Mouse (Mus musculus): ENCODE measurements around the gene Syne4. TPM values are rescaled to one million over a fixed set of nuclear protein-coding genes. Genes with fewer than 3 reads are reported as not detected.

Syne4 gene
- total RNA-seq (2021) = 1 to 10 TPM; 6.4 to 9.1 TPM

- intact Hi-C loops (cut with DNase I) = no loop called here
- DNase-seq (ENCODE audit: low spot score in 2 of 2) = no peak
Measured at GRCm38 (mm10) chr7:30314721-30315155, at the start of gene Syne4. TSS of gene Syne4 (plus strand) at chr7:30314807.

GRCm38 (mm10) chr7:30265041-30265440 lies 49.6 kb upstream of the Syne4 start:
- intact Hi-C loops (cut with DNase I) = no loop called here
- no peak for DNase-seq (ENCODE audit: low spot score in 2 of 2)

GRCm38 (mm10) chr7:30265531-30265930 lies 49.1 kb upstream of the Syne4 start:
- intact Hi-C loops (cut with DNase I) = no loop called here
- no peak for DNase-seq (ENCODE audit: low spot score in 2 of 2)

GRCm38 (mm10) chr7:30265935-30266334 lies 48.7 kb upstream of the Syne4 start:
- intact Hi-C loops (cut with DNase I) = no loop called here
- no peak for DNase-seq (ENCODE audit: low spot score in 2 of 2)

GRCm38 (mm10) chr7:30266780-30267179 lies 47.8 kb upstream of the Syne4 start:
- intact Hi-C loops (cut with DNase I) = no loop called here
- no peak for DNase-seq (ENCODE audit: low spot score in 2 of 2)

- no peak for DNase-seq (ENCODE audit: low spot score in 2 of 2)
- intact Hi-C loops (cut with DNase I) = no loop called here
Measured at GRCm38 (mm10) chr7:30269641-30270040, 45.0 kb upstream of the Syne4 start.

- intact Hi-C loops (cut with DNase I) = no loop called here
- DNase-seq (ENCODE audit: low spot score in 2 of 2) = no peak
Measured at GRCm38 (mm10) chr7:30274383-30274782, 40.2 kb upstream of the Syne4 start.

GRCm38 (mm10) chr7:30278911-30279310 lies 35.7 kb upstream of the Syne4 start:
- no peak for DNase-seq (ENCODE audit: low spot score in 2 of 2)
- intact Hi-C loops (cut with DNase I) = no loop called here

GRCm38 (mm10) chr7:30279536-30279935 lies 35.1 kb upstream of the Syne4 start:
- intact Hi-C loops (cut with DNase I) = no loop called here
- DNase-seq (ENCODE audit: low spot score in 2 of 2) = no peak

GRCm38 (mm10) chr7:30279951-30280669 lies 34.5 kb upstream of the Syne4 start, which contains the start of the genes Thap8 and Wdr62:
TSS of gene Thap8 (plus strand) at chr7:30280094.
TSS of gene Wdr62 (minus strand) at chr7:30280419.
- DNase-seq (ENCODE audit: low spot score in 2 of 2) = peak; percentile 87 to 90
- intact Hi-C loops (cut with DNase I) = loop anchor here (5.0 kb wide), 1 partner anchor 48 kb away; the partner anchor contains the start of genes Polr2i and Tbcb

- intact Hi-C loops (cut with DNase I) = loop anchor here (5.0 kb wide), 1 partner anchor 48 kb away; the partner anchor contains the start of genes Polr2i and Tbcb
- DNase-seq (ENCODE audit: low spot score in 2 of 2) = peak; percentile 85 to 86
Measured at GRCm38 (mm10) chr7:30280670-30281138, 33.9 kb upstream of the Syne4 start.

GRCm38 (mm10) chr7:30281522-30281921 lies 33.1 kb upstream of the Syne4 start:
- intact Hi-C loops (cut with DNase I) = loop anchor here (5.0 kb wide), 1 partner anchor 49 kb away; the partner anchor contains the start of genes Polr2i and Tbcb
- no peak for DNase-seq (ENCODE audit: low spot score in 2 of 2)

- DNase-seq (ENCODE audit: low spot score in 2 of 2) = no peak
- intact Hi-C loops (cut with DNase I) = loop anchor here (5.0 kb wide), 1 partner anchor 50 kb away; the partner anchor contains the start of genes Polr2i and Tbcb
Measured at GRCm38 (mm10) chr7:30282740-30283139, 31.9 kb upstream of the Syne4 start.

- DNase-seq (ENCODE audit: low spot score in 2 of 2) = no peak
- intact Hi-C loops (cut with DNase I) = no loop called here
Measured at GRCm38 (mm10) chr7:30286701-30287410, 27.8 kb upstream of the Syne4 start.

GRCm38 (mm10) chr7:30288046-30288445 lies 26.6 kb upstream of the Syne4 start:
- intact Hi-C loops (cut with DNase I) = no loop called here
- no peak for DNase-seq (ENCODE audit: low spot score in 2 of 2)

GRCm38 (mm10) chr7:30289071-30289713 lies 25.4 kb upstream of the Syne4 start:
- intact Hi-C loops (cut with DNase I) = no loop called here
- DNase-seq (ENCODE audit: low spot score in 2 of 2) = no peak

GRCm38 (mm10) chr7:30289714-30290399 lies 24.8 kb upstream of the Syne4 start:
- DNase-seq (ENCODE audit: low spot score in 2 of 2) = peak in 1 of 2 experiments; percentile 16
- intact Hi-C loops (cut with DNase I) = no loop called here

- intact Hi-C loops (cut with DNase I) = no loop called here
- DNase-seq (ENCODE audit: low spot score in 2 of 2) = peak; percentile 90 to 92
Measured at GRCm38 (mm10) chr7:30291215-30292131, 23.1 kb upstream of the Syne4 start, which contains the start of gene Clip3. TSS of gene Clip3 (plus strand) at chr7:30291728.

Data from left cerebral cortex, postnatal 36 days (tissue).